ENCODE assay signal across 21 mouse cellular contexts in genomic region chr2:59562215-59562614, GRCm38 (mm10). TPM values are rescaled to one million over a fixed set of nuclear protein-coding genes. Genes with fewer than 3 reads are reported as not detected.
DNase-seq lines count a peak whose midpoint lies in the region; ATAC-seq and TF ChIP-seq lines count a peak whose summit lies in the region.
"Had no signal": no experiment of that assay in that cellular context is flagged by ENCODE, and none has a peak within 500 bp of the region (broad histone marks: within the 10 kb centered on the region; RNA-seq: fewer than 3 reads in every experiment).

No protein-coding gene starts in this region.

- in situ Hi-C loops in Patski (cut with MboI; ENCODE audit: low pct_unique_long_range_greater_than_20kb): no loop called here

- WGBS in forebrain, embryonic 14.5 days: 49% methylated on average over 4 of the region's 4 CpGs
- WGBS in forebrain, embryonic 16.5 days: 47% methylated on average over 4 of the region's 4 CpGs
- 52% methylated on average over 4 of the region's 4 CpGs for WGBS in kidney, embryonic 16.5 days
- 14% methylated on average over 4 of the region's 4 CpGs for WGBS in limb, embryonic 14.5 days

- H3K9ac ChIP-seq in forebrain, embryonic 14.5 days (ENCODE audit: low read length): no peak overlapping the region
- H3K9ac ChIP-seq in forebrain, embryonic 16.5 days (replicated peaks; ENCODE audit: low read depth, low read length): no peak overlapping the region
- no peak overlapping the region for H3K9ac ChIP-seq in kidney, embryonic 16.5 days (replicated peaks; ENCODE audit: low read length)
- H3K9ac ChIP-seq in limb, embryonic 14.5 days (ENCODE audit: low read depth, low read length, severe bottlenecking): no peak overlapping the region
- H3K9ac ChIP-seq: midbrain, embryonic 13.5 days had no signal

- H3K36me3 ChIP-seq in forebrain, embryonic 14.5 days (ENCODE audit: control insufficient read depth, insufficient read depth, low read length): no peaks in the 10 kb centered on the region
- no peaks in the 10 kb centered on the region for H3K36me3 ChIP-seq in forebrain, embryonic 16.5 days (ENCODE audit: control insufficient read depth, insufficient read depth)
- H3K36me3 ChIP-seq in kidney, embryonic 16.5 days (ENCODE audit: insufficient read depth, low read length): no peaks in the 10 kb centered on the region
- H3K36me3 ChIP-seq in limb, embryonic 14.5 days (ENCODE audit: control insufficient read depth, insufficient read depth, low read length): no peaks in the 10 kb centered on the region
- H3K36me3 ChIP-seq: midbrain, embryonic 13.5 days had no signal

- no peak overlapping the region for H3K4me3 ChIP-seq in forebrain, embryonic 14.5 days (ENCODE audit: low read depth, low read length)
- no peak overlapping the region for H3K4me3 ChIP-seq in forebrain, embryonic 16.5 days (replicated peaks; ENCODE audit: low read length)
- H3K4me3 ChIP-seq in kidney, embryonic 16.5 days (ENCODE audit: low read length): no peak overlapping the region
- no peak overlapping the region for H3K4me3 ChIP-seq in limb, embryonic 14.5 days (replicated peaks; ENCODE audit: low read length)
- H3K4me3 ChIP-seq: erythroblast, embryonic 14.5 days; midbrain, embryonic 13.5 days had no signal

- no peaks in the 10 kb centered on the region for H3K27me3 ChIP-seq in forebrain, embryonic 14.5 days (replicated peaks; ENCODE audit: control insufficient read depth, insufficient read depth, low read length)
- H3K27me3 ChIP-seq in forebrain, embryonic 16.5 days (replicated peaks; ENCODE audit: control insufficient read depth, insufficient read depth, low read length): no peaks in the 10 kb centered on the region
- H3K27me3 ChIP-seq in kidney, embryonic 16.5 days (ENCODE audit: insufficient read depth, low read length): no peaks in the 10 kb centered on the region
- H3K27me3 ChIP-seq in Patski: no peaks in the 10 kb centered on the region
- no peaks in the 10 kb centered on the region for H3K27me3 ChIP-seq in limb, embryonic 14.5 days (ENCODE audit: control insufficient read depth, insufficient read depth, low read length)
- H3K27me3 ChIP-seq: midbrain, embryonic 13.5 days had no signal

- no peaks in the 10 kb centered on the region for H3K4me1 ChIP-seq in forebrain, embryonic 14.5 days (ENCODE audit: control insufficient read depth, insufficient read depth, low read length)
- H3K4me1 ChIP-seq in forebrain, embryonic 16.5 days (replicated peaks; ENCODE audit: control insufficient read depth, insufficient read depth, low read length): no peaks in the 10 kb centered on the region
- H3K4me1 ChIP-seq in kidney, embryonic 16.5 days (ENCODE audit: insufficient read depth, low read length): peaks cover 14% of the 10 kb centered on the region; the same call in 1 of the 2 replicates
- H3K4me1 ChIP-seq in limb, embryonic 14.5 days (ENCODE audit: control insufficient read depth, insufficient read depth, low read length): peaks cover 23% of the 10 kb centered on the region

- DNase-seq in forebrain, embryonic 14.5 days (ENCODE audit: low spot score): peak; percentile 16
- DNase-seq in kidney, adult 8-10 months: no peak
- no peak for DNase-seq in Patski (ENCODE audit: low read depth, low spot score)
- DNase-seq in limb, embryonic 14.5 days (ENCODE audit: low spot score): peak; percentile 34
- no peak for DNase-seq in Muller cell, postnatal 12 days (ENCODE audit: inconsistent ontology term)
- no peak for DNase-seq in spleen, adult 12 weeks (ENCODE audit: low spot score)
- DNase-seq: adrenal gland, adult 2 months; B cell, adult 2 months; cerebellum, adult 18-20 months; gastrocnemius, postnatal 14 days; heart, postnatal 36 days; lung, adult 18-20 months; right cerebral cortex, adult 18-20 months; thymus, postnatal 36 days had no signal

- POLR2A ChIA-PET in Patski (lab: Charles Lee): no interaction called here

- CTCF ChIA-PET in Patski (lab: Charles Lee): no interaction called here

- ATAC-seq in forebrain, embryonic 14.5 days: no peak; the same call in 1 of the 2 replicates
- no peak for ATAC-seq in forebrain, embryonic 16.5 days
- ATAC-seq in kidney, embryonic 16.5 days (ENCODE audit: low FRiP score, low TSS enrichment): no peak
- no peak for ATAC-seq in Patski
- ATAC-seq in limb, embryonic 14.5 days (ENCODE audit: low FRiP score, low read depth): peak; percentile 74
- ATAC-seq: inflammation-experienced regulatory T-cells, adult 6 months had no signal

- TF ChIP-seq CTCF in Patski (IDR thresholded peaks at IDR 0.05): peak; percentile 17

- no peak for TF ChIP-seq POLR2A in limb, embryonic 14.5 days (IDR thresholded peaks at IDR 0.05; ENCODE audit: borderline replicate concordance, extremely low read depth, insufficient read depth, insufficient read length)

- no peaks in the 10 kb centered on the region for H3K9me3 ChIP-seq in forebrain, embryonic 14.5 days (replicated peaks; ENCODE audit: control insufficient read depth, low read length)
- no peaks in the 10 kb centered on the region for H3K9me3 ChIP-seq in forebrain, embryonic 16.5 days (ENCODE audit: control insufficient read depth, low read length)
- 0 out of 2 replicates have a peak, but pooled peaks cover 5% of the 10 kb centered on the region for H3K9me3 ChIP-seq in kidney, embryonic 16.5 days (ENCODE audit: low read length)
- H3K9me3 ChIP-seq in limb, embryonic 14.5 days (ENCODE audit: control insufficient read depth, low read length): peaks cover 5% of the 10 kb centered on the region; the same call in 1 of the 2 replicates
- H3K9me3 ChIP-seq: midbrain, embryonic 13.5 days had no signal

- H3K4me2 ChIP-seq in forebrain, embryonic 14.5 days (ENCODE audit: low read length): no peak overlapping the region
- no peak overlapping the region for H3K4me2 ChIP-seq in forebrain, embryonic 16.5 days (ENCODE audit: low read length)
- H3K4me2 ChIP-seq in kidney, embryonic 16.5 days (replicated peaks; ENCODE audit: low read depth, low read length): no peak overlapping the region
- 0 out of 2 replicates have a peak overlapping the region, but pooled peaks have one; percentile 31 for H3K4me2 ChIP-seq in limb, embryonic 14.5 days (replicated peaks; ENCODE audit: low read depth, low read length, severe bottlenecking)
- H3K4me2 ChIP-seq: heart, embryonic 11.5 days; midbrain, embryonic 13.5 days had no signal

- no peak overlapping the region; the same call in 1 of the 2 replicates for H3K27ac ChIP-seq in forebrain, embryonic 14.5 days (ENCODE audit: low read depth, low read length)
- H3K27ac ChIP-seq in forebrain, embryonic 16.5 days (ENCODE audit: low read length): no peak overlapping the region
- H3K27ac ChIP-seq in kidney, embryonic 16.5 days (ENCODE audit: low read length): peak overlapping the region; percentile 71
- no peak overlapping the region for H3K27ac ChIP-seq in limb, embryonic 14.5 days (replicated peaks; ENCODE audit: low read depth, low read length)
- H3K27ac ChIP-seq: macrophage; midbrain, embryonic 13.5 days had no signal

RNA-seq across cellular contexts. Expression of gene Tanc1, which starts 49.6 kb away (rescaled TPM):
- polyA plus RNA-seq in forebrain, embryonic 14.5 days (2014; fragmentation: Nextera tagmentation; extraction: Ambion mirVana): 4.9 and 5.9 TPM in 2 replicates
- polyA plus RNA-seq in forebrain, embryonic 16.5 days (2015; fragmentation: Nextera tagmentation; extraction: Ambion mirVana): 8.7 and 10.7 TPM in 2 replicates
- 52.3 and 64.2 TPM in 2 replicates for polyA plus RNA-seq in kidney, embryonic 16.5 days (2015; fragmentation: Nextera tagmentation; extraction: Ambion mirVana)
- polyA plus RNA-seq in Patski (2021): 45.3 TPM
- 23.4 and 24.1 TPM in 2 replicates for polyA plus RNA-seq in limb, embryonic 14.5 days (2012; rRNA removed)
- 35.3 and 38.0 TPM in 2 replicates for polyA plus RNA-seq in limb, embryonic 14.5 days (2014; fragmentation: Nextera tagmentation; extraction: Ambion mirVana)

Comparison
In these comparisons a context has a peak if more than half of its experiments do, and no peak if none do; other contexts are left out.
1. DNase-seq: peak in forebrain, embryonic 14.5 days (single experiment) and limb, embryonic 14.5 days (single experiment); none in kidney, adult 8-10 months (0 of 2), Patski (single experiment), Muller cell, postnatal 12 days (single experiment) and spleen, adult 12 weeks (single experiment).